Mouse (Mus musculus) gastrocnemius, postnatal 14 days (tissue): ENCODE data around the gene Ylpm1. TPM values are rescaled to one million over a fixed set of nuclear protein-coding genes. Genes with fewer than 3 reads are reported as not detected.

Source experiments
- DNase-seq: peaks from one replicate; pipeline ENCODE4 v3.0.0; 2021; ENCODE audit warnings: mixed read lengths
- intact Hi-C: fragments of 180-260 bp; cut with DNase I; formaldehyde crosslinking; loops from one replicate; pipeline ENCODE4 v1.15.1; 2025; ENCODE audit warnings: low total_unique reads
- total RNA-seq, 2 experiments: library from RNA; stranded (reverse); gene quantifications; 2 replicates each; pipeline ENCODE4 v1.2.3; 2021

The Ylpm1 gene
- total RNA-seq, 2 experiments from 2014 or later, result 15.4 to 17.5 TPM

DNA sequence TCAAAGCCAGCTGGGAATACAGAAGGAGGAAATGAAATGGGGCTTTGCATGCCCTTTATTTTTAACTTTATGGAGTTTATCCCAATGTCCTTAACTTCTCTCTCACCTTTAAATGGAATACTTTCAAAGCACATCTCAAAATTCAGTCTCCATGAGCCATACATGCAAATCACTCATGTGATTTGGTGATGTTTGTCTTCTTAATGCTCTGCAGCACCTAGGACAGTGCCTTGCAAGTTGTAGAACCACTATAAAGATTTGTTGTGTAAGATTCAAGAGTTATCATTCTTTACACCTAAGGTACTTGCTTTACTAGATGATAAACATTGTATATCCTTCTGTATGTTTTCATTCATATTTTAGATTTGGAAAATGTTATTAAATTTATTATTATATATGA is 2.9 kb downstream of the Ylpm1 start:
- DNase-seq, result no peak
- intact Hi-C loops, result no loop called here

DNA sequence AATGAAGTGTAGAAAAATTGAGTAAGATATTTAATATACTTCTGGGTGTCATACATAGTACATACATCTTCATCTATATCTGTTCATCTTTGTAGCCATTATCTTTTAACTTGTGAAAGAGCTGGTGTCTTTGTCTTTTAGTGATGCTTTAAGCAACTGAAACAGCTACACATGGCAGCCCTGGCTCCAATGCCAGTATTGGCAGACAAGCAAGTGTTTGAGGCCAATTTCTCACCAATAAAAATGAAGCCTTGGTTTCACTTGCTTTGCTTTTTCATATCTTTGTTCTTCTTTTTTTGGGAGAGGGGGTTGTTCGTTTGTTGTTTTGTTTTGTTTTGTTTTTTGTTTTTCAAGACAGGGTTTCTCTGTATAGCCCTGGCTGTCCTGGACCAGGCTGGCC is 10.1 kb downstream of the Ylpm1 start:
- intact Hi-C loops, result no loop called here
- no peak for DNase-seq

DNA sequence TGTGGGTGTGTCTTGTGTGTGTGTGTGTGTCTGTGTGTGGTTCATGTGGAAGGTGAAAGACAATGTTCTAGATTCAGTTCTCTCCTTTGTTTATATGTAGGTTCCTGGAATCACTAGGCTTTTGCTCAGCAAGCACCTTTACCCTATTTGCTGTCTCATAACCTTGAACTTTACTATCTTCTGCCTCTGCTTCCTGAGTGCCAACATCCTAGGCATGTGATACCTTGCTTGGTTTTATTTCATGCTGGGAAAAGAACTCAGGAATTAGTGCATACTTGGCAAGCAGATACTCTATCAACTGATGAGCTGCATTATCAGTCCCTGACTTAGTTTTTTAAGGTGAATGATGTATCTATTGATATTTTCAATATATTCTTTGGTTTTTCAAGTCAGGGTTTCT is 10.9 kb downstream of the Ylpm1 start:
- intact Hi-C loops, result no loop called here
- no peak for DNase-seq

DNA sequence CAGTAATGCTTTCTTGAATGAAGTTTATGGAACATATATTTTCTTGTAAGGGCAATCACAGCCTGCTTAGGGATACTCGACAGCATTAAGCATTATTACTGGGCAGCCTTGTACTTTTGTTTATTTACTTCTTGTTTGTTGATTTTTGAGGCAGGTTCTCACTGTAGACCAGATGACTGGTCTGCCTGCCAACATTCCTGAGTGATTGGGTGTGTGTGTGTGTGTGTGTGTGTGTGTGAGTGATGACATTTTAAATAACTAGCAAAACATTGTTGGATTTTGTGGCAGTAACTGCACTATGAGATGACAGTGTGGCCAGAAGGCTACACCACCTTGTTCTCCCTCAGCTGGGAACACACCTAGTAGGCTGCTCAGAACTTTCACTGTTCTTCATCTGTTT is 13.7 kb downstream of the Ylpm1 start:
- no peak for DNase-seq
- intact Hi-C loops, result loop anchor here (2.0 kb wide), 1 partner anchor 37 kb away; no protein-coding TSS in a partner anchor

DNA sequence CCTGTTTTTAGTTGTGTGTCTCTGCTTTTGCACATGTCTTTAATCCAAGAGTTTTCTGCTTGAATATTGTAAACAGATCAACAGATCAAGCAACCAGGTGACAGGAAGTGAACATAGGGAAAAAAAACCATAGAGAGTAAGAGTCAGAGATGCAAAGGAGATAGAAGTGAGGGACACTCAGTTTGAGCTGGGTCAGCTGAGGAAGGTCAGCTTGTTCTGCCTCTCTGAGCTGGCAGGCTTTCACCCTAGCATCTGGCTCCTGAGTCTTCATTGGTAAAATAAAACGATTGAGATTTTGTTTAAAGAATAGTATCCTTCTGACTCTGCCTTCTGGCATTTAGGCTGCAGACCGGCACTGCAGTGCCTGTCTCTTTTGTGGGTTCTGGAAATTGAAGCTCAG is 14.4 kb downstream of the Ylpm1 start:
- no peak for DNase-seq
- intact Hi-C loops, result no loop called here

DNA sequence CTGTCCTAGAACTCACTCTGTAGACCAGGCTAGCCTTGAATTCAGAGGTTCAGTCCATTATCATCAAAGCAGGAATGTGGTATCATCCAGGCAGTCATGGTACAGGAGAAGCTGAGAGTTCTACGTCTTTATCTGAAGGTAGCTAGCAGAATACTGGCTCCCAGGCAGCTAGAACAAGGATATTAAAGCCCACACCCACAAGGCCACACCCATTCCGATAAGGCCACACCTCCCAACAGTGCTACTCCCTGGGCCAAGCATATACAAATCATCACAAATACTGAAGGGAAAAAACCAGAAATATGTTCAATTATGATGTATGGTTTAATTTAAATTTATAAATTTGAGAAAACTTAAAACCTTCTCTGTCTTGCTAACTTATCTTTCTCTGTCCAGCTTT is 16.1 kb downstream of the Ylpm1 start:
- intact Hi-C loops, result no loop called here
- DNase-seq, result no peak

DNA sequence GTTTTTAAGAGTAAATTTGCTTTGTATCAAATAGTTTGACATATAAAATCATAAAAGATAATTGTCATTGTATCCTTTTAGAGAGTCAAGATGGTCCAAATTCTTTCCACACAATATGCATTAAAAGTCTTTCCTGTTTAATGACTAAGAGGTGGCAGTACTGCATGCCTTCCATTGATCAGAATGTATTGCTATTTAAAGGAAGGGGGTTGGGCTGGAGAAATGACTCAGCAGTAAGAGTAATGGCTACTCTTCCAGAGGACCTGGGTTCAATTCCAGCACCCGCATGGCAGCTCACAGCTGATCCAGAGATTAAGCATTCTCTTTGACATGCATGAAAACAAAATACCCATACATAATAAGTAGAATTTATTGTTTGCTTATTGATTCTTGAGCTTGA is 25.9 kb downstream of the Ylpm1 start:
- no peak for DNase-seq
- intact Hi-C loops, result loop anchor here (10.0 kb wide), 1 partner anchor 87 kb away; no protein-coding TSS in a partner anchor

DNA sequence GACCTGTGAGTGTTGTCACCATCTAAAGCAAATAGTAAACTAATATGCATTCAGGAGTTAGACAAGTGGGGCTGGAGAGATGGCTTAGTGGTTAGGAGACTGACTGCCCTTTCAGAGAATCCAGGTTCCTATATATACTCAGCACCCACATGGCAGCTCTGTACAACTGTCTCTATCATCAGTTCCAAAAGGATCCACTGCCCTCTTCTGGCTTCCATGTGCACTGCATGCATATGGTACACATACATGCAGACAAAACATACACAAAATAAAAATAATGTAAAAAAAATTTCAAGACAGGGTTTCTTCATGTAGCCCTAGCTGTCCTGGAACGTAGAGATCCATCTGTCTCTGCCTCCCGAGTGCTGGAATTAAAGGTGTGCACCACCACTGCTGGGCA is 36.6 kb downstream of the Ylpm1 start:
- DNase-seq, result no peak
- intact Hi-C loops, result no loop called here

DNA sequence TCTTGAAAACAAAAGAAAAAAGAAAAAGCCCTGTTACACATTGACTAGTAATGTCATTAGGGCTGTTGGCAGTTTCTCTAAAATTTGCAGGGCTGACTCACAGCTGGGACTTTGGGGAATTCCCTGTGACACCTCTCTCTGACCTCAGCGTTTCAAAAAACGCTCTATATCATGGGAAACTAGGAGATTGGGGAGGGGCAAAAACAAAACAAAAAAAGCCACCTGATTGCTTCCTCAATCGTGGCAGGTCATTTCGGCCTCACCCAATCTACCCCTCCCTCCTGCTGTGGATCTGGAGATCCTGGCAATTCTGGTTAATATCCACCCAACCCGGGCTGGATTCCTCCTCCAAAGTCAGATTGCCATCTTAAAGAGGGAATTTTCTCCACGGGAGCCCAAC is 55.1 kb downstream of the Ylpm1 start:
- intact Hi-C loops, result no loop called here
- DNase-seq, result no peak

DNA sequence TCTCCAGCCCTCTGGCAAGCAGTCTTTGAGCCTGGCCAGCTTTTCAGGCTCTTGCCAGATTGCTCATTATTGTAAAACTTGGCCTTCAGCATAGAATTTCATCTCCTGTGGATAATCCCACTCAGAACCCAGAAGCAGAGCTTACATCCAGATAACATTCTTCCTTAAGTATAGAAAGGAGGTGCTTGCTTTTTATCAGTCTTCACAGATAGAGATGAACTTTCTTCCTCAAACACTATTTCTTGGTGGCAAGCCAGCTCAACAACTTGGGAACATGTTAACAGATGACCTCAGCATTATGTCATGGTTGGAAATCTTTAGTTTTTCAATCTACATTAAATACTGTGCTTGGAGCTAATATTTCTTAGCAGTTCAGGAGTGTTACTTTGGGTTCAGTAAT is 74.9 kb downstream of the Ylpm1 start:
- no peak for DNase-seq
- intact Hi-C loops, result no loop called here

DNA sequence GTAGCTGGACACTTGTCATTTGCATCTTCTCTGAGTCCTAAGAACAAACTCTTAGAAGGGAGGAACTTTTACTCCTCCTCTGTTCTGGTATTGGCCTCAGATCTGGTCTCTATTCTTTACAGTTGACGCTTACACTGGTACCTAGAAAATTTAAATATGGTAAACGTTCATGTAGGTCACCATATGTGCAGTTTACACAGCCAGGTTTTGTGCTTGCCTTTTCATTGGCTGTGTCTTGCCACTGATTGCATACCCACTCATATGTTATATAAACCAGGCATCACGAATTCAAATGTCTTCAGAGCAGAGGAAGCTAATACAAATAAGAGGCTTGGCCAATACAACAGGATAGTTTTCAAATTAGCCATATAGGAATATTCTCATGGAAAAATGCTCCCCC is 81.0 kb downstream of the Ylpm1 start:
- no peak for DNase-seq
- intact Hi-C loops, result no loop called here

DNA sequence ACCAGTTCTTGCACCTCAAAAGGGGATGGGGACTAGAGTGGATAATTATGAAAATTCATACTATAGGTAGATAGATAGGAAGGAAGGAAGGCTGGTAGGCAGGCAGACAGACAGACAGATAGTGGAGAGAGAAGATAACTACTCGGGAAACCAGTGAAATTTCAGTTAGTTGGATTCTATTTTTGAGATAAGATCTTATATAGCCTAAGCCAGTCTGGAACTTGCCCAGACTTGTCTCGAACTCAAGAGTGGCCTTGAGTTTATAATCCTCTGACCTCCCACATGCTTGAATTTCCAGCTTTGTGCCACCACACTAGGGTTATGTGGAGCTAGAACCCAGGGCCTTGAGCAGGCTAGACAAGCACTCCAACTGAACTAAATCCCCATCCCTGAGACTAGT is 88.1 kb downstream of the Ylpm1 start:
- DNase-seq, result no peak
- intact Hi-C loops, result no loop called here

DNA sequence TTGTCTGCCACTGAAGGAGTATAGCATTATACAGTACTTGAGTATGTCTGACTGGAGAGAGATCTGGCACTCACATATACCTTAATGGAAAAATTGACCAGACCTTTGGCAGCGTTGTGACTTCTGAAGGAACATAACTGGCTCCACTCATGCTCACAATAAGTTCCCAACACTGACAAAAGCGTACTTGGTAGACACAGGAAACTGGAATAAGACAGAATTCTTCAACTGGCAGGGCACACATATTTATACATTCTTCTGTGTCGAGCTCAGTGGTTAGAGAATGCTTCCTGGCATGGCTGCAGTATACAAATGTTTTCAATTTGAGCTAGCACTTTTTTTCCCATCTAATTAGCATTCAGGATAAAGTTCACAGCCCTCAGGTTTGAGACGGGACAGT is 88.8 kb downstream of the Ylpm1 start:
- intact Hi-C loops, result no loop called here
- no peak for DNase-seq

DNA sequence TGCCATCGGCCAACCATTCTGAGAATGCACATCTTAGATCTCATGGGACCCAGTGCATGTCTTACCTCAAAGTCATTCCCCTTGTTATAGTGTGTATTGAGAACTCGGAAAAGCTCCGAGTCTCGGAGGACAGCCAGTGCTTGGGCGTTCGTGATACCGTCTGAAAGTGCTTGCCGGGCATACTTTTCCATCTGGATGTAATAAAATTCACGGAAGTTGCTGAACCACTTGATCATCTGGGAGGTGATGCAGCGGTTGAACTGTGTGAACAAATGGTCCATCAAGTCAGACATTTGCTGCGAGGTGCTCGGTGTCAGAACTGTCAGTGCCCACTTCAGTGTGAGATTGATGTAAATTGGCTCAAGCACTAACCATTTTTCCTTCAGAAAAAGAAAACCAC is 91.7 kb downstream of the Ylpm1 start:
- no peak for DNase-seq
- intact Hi-C loops, result no loop called here

DNA sequence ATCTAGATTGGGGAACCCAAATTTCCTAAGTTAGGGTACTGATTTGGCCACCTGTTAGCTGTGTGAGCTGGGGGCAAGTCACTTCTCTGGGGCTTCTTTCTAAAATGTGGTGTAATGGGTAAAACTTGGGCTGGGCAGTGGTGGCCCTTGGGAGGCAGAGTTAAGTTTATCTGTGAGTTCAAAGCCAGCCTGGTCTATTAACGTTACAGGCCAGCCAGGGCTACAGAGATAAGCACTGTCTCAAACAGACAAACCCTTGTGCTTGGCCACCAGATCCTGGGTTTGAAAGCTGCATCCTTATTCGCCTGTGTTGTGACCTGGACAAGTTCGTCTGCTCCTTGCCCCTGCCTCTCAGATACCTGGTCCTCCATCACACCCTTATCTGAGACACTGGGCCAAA is 95.1 kb downstream of the Ylpm1 start:
- no peak for DNase-seq
- intact Hi-C loops, result no loop called here

DNA sequence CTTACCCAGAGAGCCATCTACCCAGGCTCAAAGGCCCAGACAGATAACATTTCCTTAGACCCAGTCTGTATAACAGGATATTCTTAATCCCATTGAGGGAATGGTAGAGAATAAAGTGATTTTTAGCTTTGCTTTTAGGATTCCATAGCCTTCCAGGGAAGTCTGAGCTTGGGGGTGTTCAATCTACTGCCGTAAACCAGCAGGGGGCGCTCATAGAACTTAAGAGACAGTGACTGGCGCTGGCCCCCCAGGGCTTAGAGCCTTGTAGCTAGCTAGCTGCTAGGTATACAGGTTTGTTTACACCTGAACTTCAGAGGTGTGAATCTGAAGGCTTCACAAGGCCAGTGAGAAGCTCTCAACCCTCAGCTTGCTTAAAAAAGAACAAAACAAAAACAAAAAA is 96.1 kb downstream of the Ylpm1 start:
- intact Hi-C loops, result no loop called here
- peak; percentile 75 for DNase-seq

DNA sequence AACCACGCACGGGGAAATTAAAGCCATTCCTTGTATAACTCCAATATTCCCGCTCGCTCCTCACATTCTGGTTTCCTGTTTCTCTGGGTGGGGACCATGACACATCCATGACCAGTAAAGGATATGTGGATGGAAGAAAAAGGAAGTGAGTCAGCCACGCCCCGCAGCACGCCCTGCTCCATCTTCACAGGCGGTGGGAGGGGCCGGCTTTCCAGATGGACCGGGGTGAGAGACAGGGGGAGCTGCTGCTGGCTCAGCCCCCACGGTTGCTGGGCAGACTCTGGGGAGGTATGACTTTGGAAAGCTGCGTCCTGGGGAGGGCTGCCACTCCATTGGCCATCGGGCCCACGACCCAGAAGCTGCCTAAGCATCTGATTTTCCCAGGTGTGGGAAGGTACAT is 97.9 kb downstream of the Ylpm1 start:
- peak; percentile 79 for DNase-seq
- intact Hi-C loops, result no loop called here

DNA sequence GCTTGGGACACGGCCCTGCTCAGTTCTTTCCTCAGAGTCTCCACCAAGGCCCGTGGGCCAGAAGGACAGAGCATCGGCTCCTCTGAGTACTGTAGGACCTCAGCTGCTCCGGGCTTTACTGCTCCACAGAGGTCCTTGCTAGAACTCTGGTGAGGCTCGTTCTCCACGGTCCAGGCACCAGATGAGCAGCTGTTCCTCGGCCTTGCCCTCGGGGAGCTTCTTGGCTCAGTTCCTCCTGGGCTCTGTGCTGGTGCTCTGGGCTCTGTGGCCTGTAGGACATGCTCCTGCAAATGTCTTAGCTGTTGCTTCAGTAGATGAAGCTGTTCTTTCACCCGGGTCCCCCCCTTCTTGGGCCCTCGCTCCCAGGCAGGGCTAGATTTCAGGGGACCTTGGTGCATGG is 98.6 kb downstream of the Ylpm1 start:
- DNase-seq, result peak; percentile 83
- intact Hi-C loops, result no loop called here

DNA sequence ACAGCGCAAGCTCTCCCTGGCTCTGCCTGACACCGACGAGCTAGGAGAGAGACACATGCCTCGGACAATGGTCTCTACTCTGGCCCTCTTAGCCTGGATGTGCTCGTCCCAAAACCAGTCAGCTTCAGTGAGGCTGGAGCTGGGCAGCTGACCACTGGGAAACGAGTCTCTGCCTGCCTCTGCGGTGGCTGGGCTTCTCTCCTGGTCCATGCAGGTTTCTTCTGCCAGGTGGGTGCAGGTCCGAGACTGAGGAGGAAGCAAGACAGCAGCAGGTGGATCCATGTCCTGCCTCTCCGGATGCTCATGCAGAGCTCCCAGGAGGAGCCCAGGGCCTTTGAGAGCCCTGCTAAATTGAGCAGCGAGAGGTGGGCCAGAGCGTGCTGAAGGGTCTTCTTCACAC is 99.0 kb downstream of the Ylpm1 start:
- no peak for DNase-seq
- intact Hi-C loops, result no loop called here

DNA sequence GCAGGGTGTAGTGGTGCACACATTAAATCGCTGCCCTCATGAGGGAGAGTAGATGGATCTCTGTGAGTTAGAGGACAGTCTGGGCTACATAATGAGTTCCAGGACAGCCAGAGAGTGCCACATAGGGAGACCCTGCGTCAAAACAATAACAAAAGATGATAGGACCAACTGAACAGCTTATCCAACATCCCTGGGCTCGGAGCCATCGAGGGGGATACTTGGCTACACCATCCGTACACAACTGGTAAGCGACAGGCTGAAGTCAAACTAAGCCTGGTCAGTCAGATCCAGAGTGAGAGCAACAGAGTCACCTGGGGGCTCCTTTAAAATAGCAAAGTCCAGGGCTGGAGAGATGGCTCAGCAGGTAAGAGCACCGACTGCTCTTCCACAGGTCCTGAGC is 99.7 kb downstream of the Ylpm1 start:
- no peak for DNase-seq
- intact Hi-C loops, result no loop called here

DNA sequence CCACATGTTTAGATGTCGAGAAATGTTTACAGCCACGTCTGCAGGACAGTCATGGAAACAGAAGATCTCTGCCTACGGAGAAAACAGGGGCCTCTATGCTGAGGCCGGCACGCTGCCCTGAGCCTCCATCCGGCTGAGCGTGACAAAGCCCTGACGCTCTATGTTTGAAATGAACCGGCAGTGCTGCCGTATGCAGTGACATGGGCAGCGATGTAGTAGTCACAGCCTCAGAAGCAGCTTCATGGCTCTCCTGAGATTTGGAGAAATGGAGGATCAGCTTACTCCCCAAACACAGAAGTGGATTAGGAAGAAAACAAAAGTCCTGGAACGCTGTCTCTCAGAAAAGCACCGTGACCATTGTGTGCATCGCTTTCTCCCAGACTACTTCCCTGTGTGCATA is 104.9 kb downstream of the Ylpm1 start:
- DNase-seq, result no peak
- intact Hi-C loops, result no loop called here

DNA sequence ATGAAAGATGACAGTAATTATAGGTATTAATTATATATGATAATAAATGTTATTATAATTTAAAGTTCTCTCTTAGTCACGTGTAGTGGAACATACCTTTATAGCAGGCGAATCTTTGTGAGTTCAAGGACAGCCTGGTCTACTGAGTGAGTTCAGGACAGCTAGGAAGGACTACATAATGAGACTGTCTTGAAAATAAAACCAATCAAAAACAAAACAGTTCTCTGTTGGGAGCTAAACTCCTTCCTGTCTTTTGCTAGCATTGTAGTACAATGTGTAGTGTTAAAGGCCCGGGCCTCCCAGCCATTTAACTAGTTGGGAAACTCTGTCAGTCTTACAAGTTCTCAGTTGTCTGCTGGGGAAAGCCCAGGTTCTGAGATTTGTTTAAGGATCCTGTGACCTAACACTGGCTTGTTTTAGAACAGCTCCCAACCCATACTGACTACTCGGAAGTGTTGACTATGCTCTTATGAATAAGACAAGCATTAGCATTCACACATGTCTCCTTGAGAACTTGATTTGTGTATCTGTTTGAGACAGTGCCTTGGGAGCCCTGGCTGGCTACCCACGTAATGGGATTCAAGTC is 105.5 kb downstream of the Ylpm1 start:
- intact Hi-C loops, result no loop called here

More for the DNA sequence above, 105.5 kb downstream of the Ylpm1 start:
- DNase-seq, result no peak
